Mouse (Mus musculus) midbrain, embryonic 11.5 days (tissue): ENCODE data around the gene Ldlrad3. TPM values are rescaled to one million over a fixed set of nuclear protein-coding genes. Genes with fewer than 3 reads are reported as not detected.

Experiments
- polyA plus RNA-seq: library from polyadenylated mRNA; unstranded; fragments of >200 nt; fragmentation: Nextera tagmentation; extraction: Ambion mirVana; gene quantifications from 2 replicates; pipeline ENCODE4 v1.2.1, GENCODE M21; 2014

The Ldlrad3 gene
- polyA plus RNA-seq, 1 experiment from 2014 or later, result 53.1 TPM

Other genes starting within 250 kb of the Ldlrad3 start
- gene Trim44, start 221.4 kb upstream of the Ldlrad3 start, polyA plus RNA-seq, result 40.7 and 44.4 TPM in 2 replicates